Mouse (Mus musculus) heart, postnatal 0 days (tissue): Measurements from ENCODE around the gene Pcbp3. TPM values are rescaled to one million over a fixed set of nuclear protein-coding genes. Genes with fewer than 3 reads are reported as not detected.

Experiments
- ATAC-seq: fragments of 200-750 bp; cut with Nextera tagmentation; 2 replicates; pipeline ENCODE4 v1.8.0; 2017; ENCODE audit warnings: low read depth, moderate number of reproducible peaks, moderate library complexity; ENCODE audit not compliant: insufficient read depth
- DNase-seq: peaks from one replicate; pipeline ENCODE4 v3.0.0-alpha.2; 2016; ENCODE audit warnings: low spot score
- H3K27ac ChIP-seq: fragments of 300-500 bp; sonication (generic); 2 replicates; pipeline ENCODE4 v1.5.1; 2014; ENCODE audit warnings: low read depth, mild to moderate bottlenecking
- H3K27me3 ChIP-seq: fragments of 300-500 bp; sonication (generic); 2 replicates; pipeline ENCODE4 v1.6.1; 2014; ENCODE audit warnings: low read length, mixed read lengths; ENCODE audit not compliant: control insufficient read depth, insufficient read depth
- H3K36me3 ChIP-seq: fragments of 300-500 bp; sonication (generic); replicated peaks from 2 replicates; pipeline ENCODE4 v1.6.1; 2014; ENCODE audit warnings: low read length, mixed read lengths; ENCODE audit not compliant: control insufficient read depth, insufficient read depth
- H3K4me1 ChIP-seq: fragments of 300-500 bp; sonication (generic); 2 replicates; pipeline ENCODE4 v1.6.1; 2014; ENCODE audit warnings: antibody characterized with exemption; ENCODE audit not compliant: control insufficient read depth, insufficient read depth
- H3K4me2 ChIP-seq: fragments of 300-500 bp; sonication (generic); 2 replicates; pipeline ENCODE4 v1.6.1; 2014; ENCODE audit warnings: low read depth, mild to moderate bottlenecking, low read length, moderate library complexity
- H3K4me3 ChIP-seq: fragments of 300-500 bp; sonication (generic); 2 replicates; pipeline ENCODE4 v1.5.1; 2014; ENCODE audit warnings: low read depth, low read length
- H3K9ac ChIP-seq: fragments of 300-500 bp; sonication (generic); replicated peaks from 2 replicates; pipeline ENCODE4 v1.6.1; 2014; ENCODE audit warnings: low read depth, low read length, mixed read lengths
- H3K9me3 ChIP-seq: fragments of 300-500 bp; sonication (generic); replicated peaks from 2 replicates; pipeline ENCODE4 v1.6.1; 2016; ENCODE audit warnings: low read length; ENCODE audit not compliant: control insufficient read depth
- CTCF ChIP-seq: IDR thresholded peaks from 2 replicates; pipeline ENCODE4 v1.5.1; 2016; ENCODE audit warnings: antibody characterized with exemption, control low read depth, low read depth
- EP300 ChIP-seq: IDR thresholded peaks from 2 replicates; pipeline ENCODE4 v1.6.1; 2016; ENCODE audit warnings: antibody characterized with exemption, low read depth
- WGBS: fragments of 180-500 bp; shearing (Covaris S2); extraction: QIAGEN DNeasy Blood & Tissue Kit; methylation state at CpG from one replicate; pipeline ENCODE4 v1.1.7; 2014; 5-methylcytosine and 5-hydroxymethylcytosine counted together
- polyA plus RNA-seq: library from polyadenylated mRNA; unstranded; fragments of >200 nt; fragmentation: Nextera tagmentation; extraction: Ambion mirVana; gene quantifications from 2 replicates; pipeline ENCODE4 v1.2.1, GENCODE M21; 2015
- total RNA-seq: library from RNA; depleted of rRNA; stranded (reverse); fragments of >200 nt; gene quantifications from 2 replicates; pipeline ENCODE4 v1.2.3, GENCODE M21; 2014; ENCODE audit warnings: low replicate concordance

Gene Pcbp3
- total and polyA plus RNA-seq, 2 experiments from 2014 or later, result 5.6 to 5.9 TPM

DNA sequence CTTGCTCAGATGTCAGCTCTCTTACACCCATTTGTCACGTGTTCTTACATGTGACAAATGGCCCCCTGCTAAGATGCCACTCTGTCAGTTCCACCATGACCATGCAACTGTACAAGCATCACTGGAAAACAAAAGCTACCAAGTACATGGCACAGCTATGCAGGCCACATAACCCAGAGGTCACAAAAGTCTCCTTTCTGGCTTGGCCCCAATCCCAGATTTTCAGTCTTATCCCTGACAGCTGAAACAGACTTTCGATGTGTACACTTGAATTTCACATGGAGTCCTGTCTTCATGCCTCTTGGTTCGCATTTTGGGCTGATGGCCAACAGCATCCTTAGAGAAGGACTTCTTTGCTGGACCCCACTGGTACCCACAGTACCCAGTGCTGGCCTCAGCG, 116.8 kb downstream of the Pcbp3 start:
- Histone ChIP-seq H3K4me1 (no peaks in the 10 kb centered on the region), H3K27me3 (no peaks in the 10 kb centered on the region), H3K4me2 (no peak overlapping the region), H3K9ac (no peak overlapping the region), H3K36me3 (no peaks in the 10 kb centered on the region), H3K27ac (no peak overlapping the region), H3K4me3 (no peak overlapping the region), H3K9me3 (no peaks in the 10 kb centered on the region)
- ATAC-seq, result no peak
- no peak for DNase-seq
- WGBS, result 53% methylated on average over 4 of the region's 4 CpGs
- no peak for TF ChIP-seq EP300
- TF ChIP-seq CTCF, result no peak

GRCm38 (mm10) chr10:76844365-76844764, 117.3 kb downstream of the Pcbp3 start:
- Histone ChIP-seq H3K36me3 (no peaks in the 10 kb centered on the region), H3K9me3 (no peaks in the 10 kb centered on the region), H3K4me2 (no peak overlapping the region), H3K27ac (no peak overlapping the region), H3K4me3 (no peak overlapping the region), H3K27me3 (no peaks in the 10 kb centered on the region), H3K9ac (no peak overlapping the region), H3K4me1 (no peaks in the 10 kb centered on the region)
- ATAC-seq, result no peak
- TF ChIP-seq CTCF, result no peak
- no peak for TF ChIP-seq EP300
- 89% methylated on average over 3 of the region's 3 CpGs for WGBS
- no peak for DNase-seq

DNA sequence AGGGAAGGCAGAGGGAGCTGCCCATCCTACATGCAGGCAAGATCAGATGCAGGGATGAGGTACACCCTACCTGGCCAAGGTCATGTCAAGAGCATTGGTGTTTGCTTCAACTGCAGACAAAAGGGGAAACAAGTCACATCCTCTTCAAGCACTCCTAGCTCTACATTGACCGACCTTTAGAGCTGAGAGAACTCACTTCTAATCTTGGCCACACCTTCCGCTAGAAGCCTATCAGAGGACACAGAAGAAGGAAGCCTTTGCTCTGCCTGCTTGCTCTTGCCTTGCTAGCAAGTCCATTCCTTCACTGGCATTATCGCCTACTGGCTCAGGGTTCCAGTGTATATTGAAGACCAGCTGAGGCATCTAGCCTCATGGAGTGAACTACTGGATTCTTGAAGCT, 119.6 kb downstream of the Pcbp3 start:
- Histone ChIP-seq H3K4me3 (no peak overlapping the region), H3K4me1 (no peaks in the 10 kb centered on the region), H3K9ac (no peak overlapping the region), H3K4me2 (no peak overlapping the region), H3K9me3 (no peaks in the 10 kb centered on the region), H3K27me3 (no peaks in the 10 kb centered on the region), H3K27ac (no peak overlapping the region), H3K36me3 (no peaks in the 10 kb centered on the region)
- 74% methylated on average over 3 of the region's 3 CpGs for WGBS
- ATAC-seq (no peak), DNase-seq (no peak)
- TF ChIP-seq CTCF, result no peak
- no peak for TF ChIP-seq EP300

- Histone ChIP-seq H3K4me1 (no peaks in the 10 kb centered on the region), H3K9me3 (no peaks in the 10 kb centered on the region), H3K27ac (no peak overlapping the region), H3K27me3 (no peaks in the 10 kb centered on the region), H3K36me3 (no peaks in the 10 kb centered on the region), H3K4me3 (no peak overlapping the region), H3K4me2 (no peak overlapping the region), H3K9ac (no peak overlapping the region)
- 44% methylated on average over 1 of the region's 1 CpGs for WGBS
- DNase-seq, result no peak
- ATAC-seq, result no peak
- no peak for TF ChIP-seq EP300
- TF ChIP-seq CTCF, result no peak
These were observed 120.5 kb downstream of the Pcbp3 start for GRCm38 (mm10) chr10:76841220-76841619.

GRCm38 (mm10) chr10:76840566-76840965, 121.1 kb downstream of the Pcbp3 start:
- Histone ChIP-seq H3K27me3 (no peaks in the 10 kb centered on the region), H3K4me3 (no peak overlapping the region), H3K9me3 (no peaks in the 10 kb centered on the region), H3K36me3 (no peaks in the 10 kb centered on the region), H3K27ac (no peak overlapping the region), H3K4me2 (no peak overlapping the region), H3K4me1 (no peaks in the 10 kb centered on the region), H3K9ac (no peak overlapping the region)
- ATAC-seq (no peak), DNase-seq (no peak)
- WGBS, result 74% methylated on average over 5 of the region's 5 CpGs
- TF ChIP-seq CTCF (no peak), EP300 (no peak)
